Mouse (Mus musculus) hindbrain, embryonic 14.5 days (tissue): ENCODE measurements around the gene Fstl4. TPM values are rescaled to one million over a fixed set of nuclear protein-coding genes. Genes with fewer than 3 reads are reported as not detected.

ENCODE experiments used
- ATAC-seq: fragments of 200-750 bp; cut with Nextera tagmentation; 2 replicates; pipeline ENCODE4 v1.8.0; 2017; ENCODE audit warnings: moderate number of reproducible peaks, mild to moderate bottlenecking, moderate TSS enrichment, moderate library complexity; ENCODE audit not compliant: low FRiP score
- DNase-seq: peaks from one replicate; pipeline ENCODE4 v3.0.0-alpha.2; 2015; ENCODE audit warnings: low spot score
- H3K27ac ChIP-seq: fragments of 300-500 bp; sonication (generic); 2 replicates; pipeline ENCODE4 v1.5.1; 2014; ENCODE audit warnings: mild to moderate bottlenecking, moderate library complexity
- H3K27me3 ChIP-seq: fragments of 300-500 bp; sonication (generic); 2 replicates; pipeline ENCODE4 v1.6.1; 2014; ENCODE audit warnings: mild to moderate bottlenecking, low read length, mixed read lengths; ENCODE audit not compliant: control insufficient read depth, insufficient read depth
- H3K36me3 ChIP-seq: fragments of 300-500 bp; sonication (generic); replicated peaks from 2 replicates; pipeline ENCODE4 v1.6.1; 2014; ENCODE audit not compliant: control insufficient read depth, insufficient read depth
- H3K4me1 ChIP-seq: fragments of 300-500 bp; sonication (generic); replicated peaks from 2 replicates; pipeline ENCODE4 v1.6.1; 2014; ENCODE audit warnings: antibody characterized with exemption, low read length, mixed read lengths; ENCODE audit not compliant: control insufficient read depth, insufficient read depth
- H3K4me2 ChIP-seq: fragments of 300-500 bp; sonication (generic); replicated peaks from 2 replicates; pipeline ENCODE4 v1.6.1; 2014; ENCODE audit warnings: mild to moderate bottlenecking, moderate library complexity
- H3K4me3 ChIP-seq: fragments of 300-500 bp; sonication (generic); replicated peaks from 2 replicates; pipeline ENCODE4 v1.5.1; 2014; ENCODE audit warnings: mild to moderate bottlenecking, low read length
- H3K9ac ChIP-seq: fragments of 300-500 bp; sonication (generic); 2 replicates; pipeline ENCODE4 v1.6.1; 2014
- H3K9me3 ChIP-seq: fragments of 300-500 bp; sonication (generic); 2 replicates; pipeline ENCODE4 v1.6.1; 2016; ENCODE audit warnings: low read length; ENCODE audit not compliant: control insufficient read depth
- WGBS: fragments of 180-500 bp; shearing (Covaris S2); extraction: QIAGEN DNeasy Blood & Tissue Kit; methylation state at CpG from one replicate; pipeline ENCODE4 v1.1.7; 2014; 5-methylcytosine and 5-hydroxymethylcytosine counted together
- polyA plus RNA-seq: library from polyadenylated mRNA; unstranded; fragments of >200 nt; fragmentation: Nextera tagmentation; extraction: Ambion mirVana; gene quantifications from 2 replicates; pipeline ENCODE4 v1.2.1, GENCODE M21; 2014

Fstl4 gene
- polyA plus RNA-seq, 1 experiment from 2014 or later: 10.5 TPM

- H3K4me1 ChIP-seq: no peaks in the 10 kb centered on the region
- H3K27ac ChIP-seq: no peak overlapping the region
- H3K9ac ChIP-seq: no peak overlapping the region
- DNase-seq: no peak
- H3K4me2 ChIP-seq: no peak overlapping the region
- no peaks in the 10 kb centered on the region for H3K9me3 ChIP-seq
- ATAC-seq: no peak
- WGBS: 13% methylated on average over 2 of the region's 2 CpGs
- H3K27me3 ChIP-seq: no peaks in the 10 kb centered on the region
- no peaks in the 10 kb centered on the region for H3K36me3 ChIP-seq
- H3K4me3 ChIP-seq: no peak overlapping the region
Measured at GRCm38 (mm10) chr11:52820336-52820905, 56.0 kb downstream of the Fstl4 start.

DNA sequence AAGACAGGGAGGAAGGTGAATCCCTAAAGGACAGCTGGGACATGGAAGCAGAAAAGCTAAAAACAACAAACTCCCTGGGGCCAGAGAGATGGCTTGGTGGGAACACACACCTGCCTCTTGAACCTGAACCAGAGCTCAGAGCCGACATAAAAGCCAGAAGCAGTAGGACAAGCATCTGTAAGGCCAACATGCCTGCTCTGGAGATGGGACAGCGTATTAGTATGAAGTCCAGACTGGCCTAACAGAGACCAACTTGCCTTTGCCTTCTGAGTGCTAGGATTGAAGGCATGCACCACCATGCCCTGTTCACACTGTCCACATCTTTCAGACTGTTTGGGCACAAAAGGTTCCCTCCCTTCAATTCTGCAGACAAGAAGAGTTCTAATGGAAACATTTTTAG is 62.2 kb downstream of the Fstl4 start:
- Histone ChIP-seq H3K36me3 (no peaks in the 10 kb centered on the region), H3K4me3 (no peak overlapping the region), H3K9ac (no peak overlapping the region), H3K9me3 (no peaks in the 10 kb centered on the region), H3K27me3 (no peaks in the 10 kb centered on the region), H3K27ac (no peak overlapping the region), H3K4me2 (no peak overlapping the region), H3K4me1 (no peaks in the 10 kb centered on the region)
- 87% methylated on average over 2 of the region's 2 CpGs for WGBS
- ATAC-seq: no peak
- DNase-seq: no peak

DNA sequence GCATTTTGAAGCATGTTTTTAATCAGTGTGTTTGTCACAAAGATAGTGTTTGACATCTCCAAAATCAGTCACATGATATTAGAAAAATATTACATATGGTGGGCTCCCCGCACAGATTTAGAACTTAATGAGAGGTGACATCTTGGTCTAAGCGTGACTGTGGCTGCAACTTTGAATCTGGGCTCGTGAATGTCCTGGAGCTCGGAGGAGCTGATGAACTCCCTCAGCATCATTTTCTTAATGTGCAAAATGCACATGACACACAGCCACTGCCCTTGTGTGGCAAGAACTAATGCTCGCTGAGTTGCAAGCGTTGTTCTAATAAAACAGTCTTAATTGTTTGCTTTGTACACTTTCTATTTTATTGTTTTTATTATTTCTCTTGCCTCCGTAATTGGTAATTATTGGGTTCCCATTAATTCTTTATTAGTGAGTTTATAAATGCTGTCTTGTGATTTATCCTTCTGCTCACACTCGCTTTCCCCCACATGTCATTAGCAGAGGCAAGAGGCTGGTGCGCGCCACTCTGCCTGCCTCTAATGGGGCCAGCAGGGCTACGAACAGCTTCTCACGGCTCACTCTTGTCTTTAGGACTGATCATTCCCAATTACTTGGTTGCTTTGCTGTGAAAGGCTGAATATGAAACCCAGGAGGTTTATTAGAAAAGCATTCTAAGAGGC is 67.3 kb downstream of the Fstl4 start:
- Histone ChIP-seq H3K9me3 (no peaks in the 10 kb centered on the region), H3K4me3 (no peak overlapping the region), H3K9ac (no peak overlapping the region), H3K27me3 (no peaks in the 10 kb centered on the region), H3K36me3 (no peaks in the 10 kb centered on the region), H3K4me1 (no peaks in the 10 kb centered on the region), H3K27ac (no peak overlapping the region), H3K4me2 (no peak overlapping the region)
- ATAC-seq (no peak), DNase-seq (no peak)
- 60% methylated on average over 12 of the region's 12 CpGs for WGBS

- DNase-seq (no peak), ATAC-seq (no peak)
- WGBS: 93% methylated on average over 1 of the region's 1 CpGs
- Histone ChIP-seq H3K27me3 (no peaks in the 10 kb centered on the region), H3K27ac (no peak overlapping the region), H3K4me2 (no peak overlapping the region), H3K4me3 (no peak overlapping the region), H3K9me3 (no peaks in the 10 kb centered on the region), H3K4me1 (no peaks in the 10 kb centered on the region), H3K36me3 (no peaks in the 10 kb centered on the region), H3K9ac (no peak overlapping the region)
Measured at GRCm38 (mm10) chr11:52832311-52832675, 67.9 kb downstream of the Fstl4 start.

- no peak for DNase-seq
- Histone ChIP-seq H3K9ac (no peak overlapping the region), H3K4me3 (no peak overlapping the region), H3K36me3 (no peaks in the 10 kb centered on the region), H3K4me1 (no peaks in the 10 kb centered on the region), H3K9me3 (no peaks in the 10 kb centered on the region), H3K27ac (no peak overlapping the region), H3K4me2 (no peak overlapping the region), H3K27me3 (no peaks in the 10 kb centered on the region)
- ATAC-seq: no peak
- 88% methylated on average over 2 of the region's 2 CpGs for WGBS
Measured at GRCm38 (mm10) chr11:52848691-52849090, 84.3 kb downstream of the Fstl4 start.

- Histone ChIP-seq H3K27me3 (no peaks in the 10 kb centered on the region), H3K9ac (no peak overlapping the region), H3K9me3 (no peaks in the 10 kb centered on the region), H3K4me1 (no peaks in the 10 kb centered on the region), H3K4me3 (no peak overlapping the region), H3K27ac (no peak overlapping the region), H3K36me3 (no peaks in the 10 kb centered on the region), H3K4me2 (no peak overlapping the region)
- no peak for ATAC-seq
- no peak for DNase-seq
- 91% methylated on average over 3 of the region's 3 CpGs for WGBS
Measured at GRCm38 (mm10) chr11:52850071-52850470, 85.6 kb downstream of the Fstl4 start.

- WGBS: 87% methylated on average over 15 of the region's 15 CpGs
Measured at GRCm38 (mm10) chr11:52872846-52873512, 108.5 kb downstream of the Fstl4 start.

GRCm38 (mm10) chr11:52875916-52876765 is 111.7 kb downstream of the Fstl4 start:
- H3K36me3 ChIP-seq: no peaks in the 10 kb centered on the region
- 89% methylated on average over 19 of the region's 19 CpGs for WGBS
- DNase-seq (no peak), ATAC-seq (no peak)
- 0 out of 2 replicates have a peak, but pooled peaks cover 4% of the 10 kb centered on the region for H3K9me3 ChIP-seq
- H3K4me3 ChIP-seq: no peak overlapping the region
- no peak overlapping the region for H3K4me2 ChIP-seq
- no peaks in the 10 kb centered on the region for H3K27me3 ChIP-seq
- no peaks in the 10 kb centered on the region for H3K4me1 ChIP-seq
- no peak overlapping the region for H3K9ac ChIP-seq
- no peak overlapping the region for H3K27ac ChIP-seq

More at GRCm38 (mm10) chr11:52872846-52873512, 108.5 kb downstream of the Fstl4 start:
- no peak for DNase-seq
- no peaks in the 10 kb centered on the region for H3K4me1 ChIP-seq
- no peak for ATAC-seq
- H3K9ac ChIP-seq: no peak overlapping the region
- peaks cover 12% of the 10 kb centered on the region; the same call in 1 of the 2 replicates for H3K9me3 ChIP-seq
- no peak overlapping the region for H3K27ac ChIP-seq
- no peaks in the 10 kb centered on the region for H3K27me3 ChIP-seq
- no peak overlapping the region for H3K4me2 ChIP-seq
- H3K4me3 ChIP-seq: no peak overlapping the region
- H3K36me3 ChIP-seq: no peaks in the 10 kb centered on the region

DNA sequence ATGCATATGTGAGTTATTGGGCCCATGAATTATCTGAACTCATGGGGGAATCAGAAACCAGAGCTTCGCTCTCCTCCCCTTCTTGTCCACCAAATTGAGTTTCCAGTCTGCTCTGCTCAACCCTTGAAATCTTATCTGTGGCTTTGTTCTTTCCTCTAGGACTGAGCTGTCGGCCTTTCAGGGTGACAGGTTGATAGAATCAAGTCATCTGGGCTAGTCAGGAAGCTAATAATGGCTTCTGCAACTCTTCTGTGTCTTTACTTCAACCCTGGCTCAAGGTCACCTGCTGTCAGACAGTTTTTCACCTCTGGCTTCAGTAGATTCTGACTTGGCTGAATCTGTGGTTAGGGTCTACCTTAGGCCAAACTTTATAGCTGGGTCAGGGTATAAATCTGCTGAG is 113.2 kb downstream of the Fstl4 start:
- Histone ChIP-seq H3K9ac (no peak overlapping the region), H3K36me3 (no peaks in the 10 kb centered on the region), H3K4me1 (no peaks in the 10 kb centered on the region), H3K4me2 (no peak overlapping the region), H3K27me3 (no peaks in the 10 kb centered on the region), H3K4me3 (no peak overlapping the region), H3K9me3 (peaks cover 5% of the 10 kb centered on the region; the same call in 1 of the 2 replicates), H3K27ac (no peak overlapping the region)
- WGBS: 68% methylated on average over 2 of the region's 2 CpGs
- ATAC-seq (no peak), DNase-seq (no peak)
